Mouse (Mus musculus): Measurements from ENCODE around the gene Inhbc.

Inhbc gene

GRCm38 (mm10) chr10:127351719-127352118 is 18.5 kb downstream of the Inhbc start:
- no peak for DNase-seq (ENCODE audit: low spot score)

- no peak for DNase-seq (ENCODE audit: low spot score)
These were observed 19.0 kb downstream of the Inhbc start for GRCm38 (mm10) chr10:127351285-127351595.

GRCm38 (mm10) chr10:127350594-127351284 is 19.5 kb downstream of the Inhbc start:
- peak; percentile 28 for DNase-seq (ENCODE audit: low spot score)

- no peak for DNase-seq (ENCODE audit: low spot score)
These were observed 20.4 kb downstream of the Inhbc start for GRCm38 (mm10) chr10:127349810-127350209.

DNA sequence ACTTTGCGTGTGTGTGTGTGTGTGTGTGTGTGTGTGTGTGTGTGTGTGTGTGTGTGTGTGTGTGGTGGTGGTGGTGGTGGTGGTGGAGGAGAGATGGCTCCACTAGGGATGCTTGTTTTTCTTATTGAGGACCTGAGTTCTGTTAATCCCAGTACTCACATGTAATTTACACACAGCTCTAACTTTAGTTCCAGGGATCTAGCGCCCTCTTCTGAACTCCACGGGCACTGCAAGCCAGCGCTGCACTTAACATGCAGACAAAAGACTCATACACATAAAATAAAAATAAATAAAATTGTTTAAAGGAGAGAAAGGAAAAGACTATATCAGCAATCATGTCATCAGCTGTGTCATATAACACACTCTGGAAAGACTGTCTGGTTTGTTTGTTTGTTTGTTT is 21.3 kb downstream of the Inhbc start:
- DNase-seq (ENCODE audit: low spot score), result no peak

GRCm38 (mm10) chr10:127346173-127346572 is 24.1 kb downstream of the Inhbc start:
- DNase-seq (ENCODE audit: low spot score), result no peak

DNA sequence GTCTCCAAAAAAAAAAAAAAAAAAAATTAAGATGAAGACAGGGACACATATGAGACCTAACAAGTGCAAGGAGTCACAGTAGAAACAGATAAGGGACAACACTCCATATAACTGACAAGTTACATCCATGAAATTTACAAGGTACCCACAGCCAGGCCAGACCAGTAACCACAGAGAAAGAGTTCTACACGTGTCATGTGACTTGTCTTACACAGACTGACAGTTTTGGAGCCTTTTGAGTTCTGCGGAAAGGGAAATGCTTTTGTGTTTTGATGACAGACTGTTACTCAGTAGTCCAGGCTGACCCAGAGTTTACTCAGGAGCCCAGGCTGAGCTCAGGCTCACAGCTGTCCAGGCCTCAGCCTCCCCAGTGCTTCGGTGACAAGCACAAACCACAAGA is 27.2 kb downstream of the Inhbc start:
- DNase-seq (ENCODE audit: low spot score), result no peak

DNA sequence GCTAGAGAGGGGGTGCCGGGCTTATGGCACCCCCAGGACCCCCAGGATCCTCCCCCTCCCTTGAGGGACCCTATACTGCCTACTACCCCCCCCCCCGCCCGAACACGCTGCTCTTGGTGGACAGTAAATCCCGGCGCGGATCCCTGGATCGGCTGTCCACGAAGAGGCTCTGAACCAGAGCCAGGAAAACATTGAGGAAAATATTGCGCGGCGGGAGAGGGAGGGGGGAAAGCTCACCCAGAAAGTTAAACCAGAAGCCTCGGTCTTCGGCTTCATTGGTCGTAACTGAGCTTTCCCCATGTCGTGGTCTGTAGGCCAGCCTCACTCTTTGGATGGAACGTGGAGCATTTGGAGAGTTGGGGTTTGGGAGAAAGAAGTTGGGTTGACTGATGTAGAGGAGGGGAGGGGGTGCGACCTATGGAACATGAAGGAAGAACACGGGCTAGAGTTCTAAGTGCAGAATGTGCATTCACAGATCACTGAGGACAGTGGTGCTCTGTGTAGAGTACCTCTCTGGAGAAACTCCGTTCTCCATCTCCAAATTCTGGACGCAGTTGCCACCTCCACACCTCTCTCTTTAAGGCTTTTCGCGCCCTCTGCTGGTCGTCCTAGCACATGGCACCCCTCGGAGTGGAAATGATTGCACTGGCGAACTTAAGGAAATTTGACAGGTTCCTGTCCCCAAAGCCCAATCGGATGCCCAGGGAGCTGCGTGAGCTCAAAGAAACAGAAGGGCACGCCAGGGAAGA is 28.2 kb downstream of the Inhbc start, which contains the start of gene Gli1:
Gli1 (minus strand) TSS at position 84 of the 749 bp plus-strand sequence.
- peak; percentile 83 for DNase-seq (ENCODE audit: low spot score)

DNA sequence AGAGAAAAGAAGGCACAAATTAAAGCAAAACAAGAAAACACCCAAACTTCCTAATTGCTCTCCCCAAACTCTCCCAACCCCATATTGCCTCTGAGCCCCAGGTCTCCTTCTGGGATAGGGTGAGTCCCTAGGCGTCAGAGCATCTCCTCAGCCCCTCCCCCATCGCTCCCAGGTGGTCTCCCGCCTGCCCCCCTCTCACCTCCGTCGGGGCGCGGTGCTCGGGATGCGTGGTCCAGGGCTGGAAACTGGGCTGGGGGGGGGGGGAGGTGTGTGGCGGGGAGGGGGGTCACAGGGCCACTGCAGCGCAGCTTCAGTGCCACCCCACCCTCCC is 28.9 kb downstream of the Inhbc start:
- no peak for DNase-seq (ENCODE audit: low spot score)

DNA sequence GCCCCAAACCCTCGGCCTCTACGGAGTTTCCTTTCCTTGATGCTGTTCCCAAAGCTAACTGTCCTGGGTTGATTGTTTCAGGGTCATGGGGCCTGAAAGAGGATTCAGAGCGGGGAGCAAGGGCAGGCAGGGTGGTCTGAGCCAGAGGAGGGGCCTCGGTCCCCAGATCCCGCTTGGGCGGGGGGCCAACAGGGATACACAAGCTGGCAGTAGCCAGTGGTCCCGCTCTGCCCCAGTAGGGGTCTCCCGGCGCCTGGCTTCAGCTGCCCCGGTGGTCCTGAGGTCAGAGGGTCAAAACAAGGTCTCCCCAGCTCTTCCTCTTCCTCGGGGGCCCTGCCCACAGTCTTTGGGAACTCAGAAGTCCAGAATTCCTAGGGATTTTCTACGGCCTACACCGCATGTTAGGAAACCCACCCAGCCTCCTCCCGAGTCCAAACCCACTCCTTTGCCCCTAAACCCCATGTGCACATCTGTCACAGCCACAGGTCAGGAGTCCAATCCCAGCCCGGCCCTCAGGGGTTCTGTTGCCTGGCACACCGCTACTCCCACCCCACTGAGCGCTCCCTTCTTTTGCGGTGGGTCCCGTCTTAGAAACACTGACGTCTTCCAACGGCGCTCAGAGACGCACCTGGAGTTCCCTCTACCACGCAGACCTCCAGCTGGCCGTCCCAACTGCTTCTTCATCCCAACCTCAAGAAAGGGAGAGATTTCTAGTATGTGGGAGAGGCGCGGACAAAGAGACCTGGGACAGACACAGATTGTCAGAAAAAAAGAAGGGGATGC is 29.5 kb downstream of the Inhbc start:
- no peak for DNase-seq (ENCODE audit: low spot score)

DNA sequence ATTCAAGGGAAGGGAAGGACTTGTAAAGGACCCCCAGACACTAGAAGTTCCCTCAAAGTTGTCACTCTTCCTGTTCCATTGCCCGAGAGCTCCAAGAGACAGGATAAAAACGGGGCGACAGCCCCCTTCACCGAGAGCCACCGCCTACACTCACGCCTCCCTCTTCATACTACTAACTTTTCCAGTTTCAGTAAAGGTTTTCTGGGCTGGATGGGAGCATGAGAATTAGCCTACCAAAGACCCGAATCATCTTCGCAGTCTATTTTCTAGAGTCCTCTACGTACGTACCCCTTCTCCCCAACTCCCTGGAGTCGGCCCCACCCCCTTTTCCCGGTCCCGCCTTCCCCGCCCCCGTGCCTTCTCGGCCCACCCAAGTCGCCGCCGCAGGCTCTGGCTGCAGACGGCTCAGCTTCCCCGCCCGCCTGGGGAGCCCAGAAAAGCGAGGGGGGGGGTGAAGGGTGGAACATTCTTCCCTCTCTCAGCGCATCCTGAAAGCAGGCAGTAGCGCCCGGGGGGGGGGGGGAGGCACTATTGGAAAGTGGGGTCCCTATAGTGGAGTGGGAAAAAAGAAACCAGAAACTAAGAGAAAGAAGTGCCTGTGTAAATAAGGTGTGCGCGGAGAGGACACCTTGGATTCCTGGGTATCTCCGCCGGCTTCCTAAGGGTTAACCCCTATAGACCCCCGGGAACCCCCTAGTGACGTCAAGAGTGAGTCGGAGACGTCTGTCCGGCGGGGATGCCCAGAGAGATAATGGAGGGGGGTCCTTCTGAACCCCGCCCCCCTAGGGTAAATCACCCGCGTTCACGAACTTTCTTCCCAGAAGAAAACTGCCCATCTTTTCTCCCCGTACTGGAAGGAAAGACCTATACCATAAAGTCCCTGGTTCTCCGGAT is 30.3 kb downstream of the Inhbc start:
- DNase-seq (ENCODE audit: low spot score), result no peak

GRCm38 (mm10) chr10:127338930-127339682 is 31.1 kb downstream of the Inhbc start:
- peak; percentile 92 for DNase-seq (ENCODE audit: low spot score)

- DNase-seq (ENCODE audit: low spot score), result no peak
These were observed 32.6 kb downstream of the Inhbc start for GRCm38 (mm10) chr10:127337536-127338099.

- DNase-seq (ENCODE audit: low spot score), result no peak
These were observed 33.3 kb downstream of the Inhbc start for GRCm38 (mm10) chr10:127336952-127337351.

DNA sequence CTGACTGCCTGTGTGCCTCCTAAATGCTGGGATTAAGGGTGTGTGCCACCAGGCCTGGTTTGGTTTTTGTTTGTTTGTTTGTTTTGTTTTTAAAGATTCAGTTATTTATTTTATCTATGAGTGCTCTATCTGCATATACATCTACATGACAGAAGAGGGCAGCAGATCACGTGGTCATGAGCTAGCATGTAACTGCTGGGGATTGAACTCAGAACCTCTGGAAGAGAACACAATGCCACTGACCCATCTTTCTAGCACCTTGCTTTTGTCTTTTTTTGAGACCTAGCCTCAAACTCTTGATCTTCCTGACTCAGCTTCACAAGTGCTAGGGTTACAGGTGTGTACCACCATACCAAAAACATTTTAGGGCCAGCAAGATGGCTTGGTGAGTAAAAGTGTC is 35.0 kb downstream of the Inhbc start:
- DNase-seq (ENCODE audit: low spot score), result no peak

- DNase-seq (ENCODE audit: low spot score), result no peak
These were observed 37.1 kb downstream of the Inhbc start for GRCm38 (mm10) chr10:127333152-127333551.

DNA sequence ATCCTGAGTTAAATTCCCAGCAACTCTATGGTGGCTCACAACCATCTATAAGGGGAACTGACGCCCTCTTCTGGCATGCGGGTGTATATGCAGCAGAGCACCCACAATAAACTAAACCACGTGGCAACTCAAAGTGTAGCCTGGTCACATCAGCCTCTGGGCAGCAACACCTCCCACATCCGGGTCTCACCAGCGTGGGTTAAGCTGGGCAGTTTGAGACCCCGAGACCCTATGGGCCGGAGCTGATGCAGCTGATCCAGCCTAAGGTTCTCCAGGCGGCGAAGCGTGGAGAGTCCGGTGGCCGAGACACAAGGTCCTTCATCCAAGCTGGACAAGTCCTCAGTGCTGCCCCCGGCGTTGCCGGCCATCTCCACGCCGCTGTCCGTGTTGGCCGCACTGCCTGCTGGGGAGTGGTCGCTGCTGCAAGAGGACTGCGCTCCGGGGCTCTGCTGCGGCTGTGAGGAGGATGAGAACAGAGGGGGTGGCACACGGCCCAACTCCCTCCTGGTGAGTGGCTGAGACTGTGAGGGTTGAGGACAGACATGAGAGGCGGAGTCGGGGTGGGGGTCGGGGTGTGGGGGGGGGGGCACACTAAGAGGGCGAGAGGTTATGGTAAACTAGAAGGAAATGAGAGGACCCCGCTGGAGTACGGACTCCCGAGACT is 37.9 kb downstream of the Inhbc start:
- DNase-seq (ENCODE audit: low spot score), result no peak

DNA sequence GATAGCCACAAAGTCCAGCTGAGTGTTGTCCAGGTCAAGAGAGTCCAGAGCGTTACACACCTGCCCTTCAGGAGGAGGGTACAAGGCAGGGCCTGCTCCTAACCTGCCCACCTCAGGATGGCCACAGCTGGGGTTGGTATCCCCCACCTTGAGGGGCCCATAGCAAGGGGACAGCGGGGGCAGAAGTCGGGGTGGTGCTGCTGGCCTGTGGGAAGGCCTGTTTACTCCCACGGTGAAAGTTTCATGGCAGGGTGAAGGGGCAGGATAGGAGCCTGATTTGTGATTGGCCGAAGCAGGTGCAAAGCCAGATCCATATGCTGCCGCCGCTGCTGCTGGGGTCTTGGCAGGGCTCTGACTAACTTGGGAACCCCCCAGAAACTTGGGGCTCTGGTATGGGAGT is 40.0 kb downstream of the Inhbc start:
- DNase-seq (ENCODE audit: low spot score), result no peak

DNA sequence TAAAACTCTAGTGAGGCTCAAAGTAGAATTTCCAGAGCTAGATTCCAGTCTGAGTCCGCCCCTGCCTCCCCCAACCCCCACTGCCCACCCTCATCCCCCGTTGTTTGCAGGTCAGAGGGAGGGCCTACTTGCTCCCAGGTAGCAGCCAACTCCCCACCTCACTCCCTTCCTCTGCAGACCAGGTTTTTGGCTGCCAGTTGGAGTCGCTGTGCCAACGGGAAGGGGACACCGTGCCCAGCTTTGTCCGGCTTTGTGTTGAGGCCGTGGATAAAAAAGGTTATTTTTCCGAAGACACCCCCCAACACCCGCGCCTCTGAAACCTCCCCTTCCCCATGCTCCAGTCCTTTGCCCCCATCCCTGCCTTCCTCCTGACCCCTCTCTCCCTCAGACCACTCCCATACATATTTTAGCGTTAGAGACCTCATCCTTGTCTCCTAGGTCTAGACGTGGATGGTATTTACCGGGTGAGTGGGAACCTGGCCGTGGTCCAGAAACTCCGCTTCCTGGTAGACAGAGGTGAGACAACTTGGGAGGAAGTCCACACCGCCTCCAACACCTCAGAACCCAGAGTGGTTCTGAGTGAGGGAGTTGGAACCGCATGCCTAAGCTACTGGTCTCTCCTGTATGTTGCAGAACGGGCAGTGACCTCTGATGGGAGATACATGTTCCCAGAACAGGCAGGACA is 42.6 kb downstream of the Inhbc start:
- DNase-seq (ENCODE audit: low spot score), result no peak

- DNase-seq (ENCODE audit: low spot score), result no peak
These were observed 43.4 kb downstream of the Inhbc start for GRCm38 (mm10) chr10:127326828-127327227.
